Mouse (Mus musculus): ENCODE results near the gene Akap8l. TPM values are rescaled to one million over a fixed set of nuclear protein-coding genes. Genes with fewer than 3 reads are reported as not detected.

Akap8l gene
- polyA plus RNA-seq, 1 experiment from 2014 or later: 49.7 TPM

GRCm38 (mm10) chr17:32335869-32336268, 14.5 kb downstream of the Akap8l start:
- Histone ChIP-seq H3K4me1 (peaks cover 11% of the 10 kb centered on the region; the same call in 1 of the 2 replicates), H3K27ac (no peak overlapping the region), H3K9ac (no peak overlapping the region), H3K27me3 (replicated peaks) (no peaks in the 10 kb centered on the region), H3K4me2 (no peak overlapping the region), H3K9me3 (replicated peaks) (no peaks in the 10 kb centered on the region), H3K4me3 (no peak overlapping the region), H3K36me3 (peaks cover 88% of the 10 kb centered on the region)
- 69% methylated on average over 2 of the region's 2 CpGs for WGBS (ENCODE audit: insufficient replicate concordance)
- no peak for ATAC-seq

GRCm38 (mm10) chr17:32334921-32335320, 15.5 kb downstream of the Akap8l start:
- Histone ChIP-seq H3K27me3 (replicated peaks) (no peaks in the 10 kb centered on the region), H3K9me3 (replicated peaks) (no peaks in the 10 kb centered on the region), H3K4me1 (0 out of 2 replicates have a peak, but pooled peaks cover 2% of the 10 kb centered on the region), H3K4me3 (no peak overlapping the region), H3K4me2 (no peak overlapping the region), H3K27ac (no peak overlapping the region), H3K9ac (no peak overlapping the region), H3K36me3 (peaks cover 96% of the 10 kb centered on the region)
- 88% methylated on average over 12 of the region's 12 CpGs for WGBS (ENCODE audit: insufficient replicate concordance)
- no peak for ATAC-seq

- 0 out of 2 replicates have a peak, but pooled peaks cover 2% of the 10 kb centered on the region for H3K4me1 ChIP-seq
- no peak overlapping the region for H3K27ac ChIP-seq
- H3K4me3 ChIP-seq: no peak overlapping the region
- H3K9ac ChIP-seq: no peak overlapping the region
- no peaks in the 10 kb centered on the region for H3K27me3 ChIP-seq (replicated peaks)
- H3K4me2 ChIP-seq: no peak overlapping the region
- WGBS (ENCODE audit: insufficient replicate concordance): 74% methylated on average over 31 of the region's 31 CpGs
- no peaks in the 10 kb centered on the region for H3K9me3 ChIP-seq (replicated peaks)
- peak; percentile 46 for ATAC-seq
- H3K36me3 ChIP-seq: peaks cover 95% of the 10 kb centered on the region
These were observed 16.6 kb downstream of the Akap8l start for GRCm38 (mm10) chr17:32333675-32334303.

- peaks cover 83% of the 10 kb centered on the region for H3K36me3 ChIP-seq
- no peak overlapping the region for H3K27ac ChIP-seq
- no peak overlapping the region for H3K4me3 ChIP-seq
- no peaks in the 10 kb centered on the region for H3K27me3 ChIP-seq (replicated peaks)
- no peaks in the 10 kb centered on the region for H3K9me3 ChIP-seq (replicated peaks)
- H3K4me2 ChIP-seq: no peak overlapping the region
- no peak for ATAC-seq
- no peak overlapping the region for H3K9ac ChIP-seq
- peaks cover 8% of the 10 kb centered on the region for H3K4me1 ChIP-seq
These were observed 22.9 kb downstream of the Akap8l start for GRCm38 (mm10) chr17:32327501-32327900.

GRCm38 (mm10) chr17:32322809-32323208, 27.6 kb downstream of the Akap8l start:
- Histone ChIP-seq H3K36me3 (peaks cover 57% of the 10 kb centered on the region), H3K9ac (no peak overlapping the region), H3K4me1 (peaks cover 37% of the 10 kb centered on the region), H3K27me3 (replicated peaks) (no peaks in the 10 kb centered on the region), H3K9me3 (replicated peaks) (no peaks in the 10 kb centered on the region), H3K4me2 (peak overlapping the region; percentile 97), H3K27ac (no peak overlapping the region), H3K4me3 (no peak overlapping the region)
- no peak for ATAC-seq
- WGBS (ENCODE audit: insufficient replicate concordance): 91% methylated on average over 1 of the region's 1 CpGs

GRCm38 (mm10) chr17:32321836-32322235, 28.6 kb downstream of the Akap8l start:
- Histone ChIP-seq H3K36me3 (peaks cover 57% of the 10 kb centered on the region), H3K4me3 (peak overlapping the region; percentile 97), H3K4me1 (peaks cover 37% of the 10 kb centered on the region), H3K27ac (peak overlapping the region; percentile 94), H3K27me3 (replicated peaks) (no peaks in the 10 kb centered on the region), H3K9ac (peak overlapping the region; percentile 82), H3K4me2 (peak overlapping the region; percentile 97), H3K9me3 (replicated peaks) (no peaks in the 10 kb centered on the region)
- 24% methylated on average over 6 of the region's 6 CpGs for WGBS (ENCODE audit: insufficient replicate concordance)
- peak; percentile 1; the same call in 1 of the 2 replicates for ATAC-seq

- ATAC-seq: peak; percentile 79
- Histone ChIP-seq H3K27ac (peak overlapping the region; percentile 94), H3K27me3 (replicated peaks) (no peaks in the 10 kb centered on the region), H3K36me3 (peaks cover 57% of the 10 kb centered on the region), H3K4me1 (peaks cover 37% of the 10 kb centered on the region), H3K4me3 (peak overlapping the region; percentile 97), H3K9me3 (replicated peaks) (no peaks in the 10 kb centered on the region), H3K9ac (peak overlapping the region; percentile 82), H3K4me2 (peak overlapping the region; percentile 97)
- under 1% methylated on average over 23 of the region's 23 CpGs for WGBS (ENCODE audit: insufficient replicate concordance)
These were observed 29.0 kb downstream of the Akap8l start for GRCm38 (mm10) chr17:32321390-32321734.

- Histone ChIP-seq H3K27me3 (replicated peaks) (no peaks in the 10 kb centered on the region), H3K4me3 (peak within 1 kb of the TSS; percentile 97), H3K36me3 (peaks cover 57% of the 10 kb centered on the region), H3K9me3 (replicated peaks) (no peaks in the 10 kb centered on the region), H3K27ac (peak within 1 kb of the TSS; percentile 94), H3K4me2 (peak within 1 kb of the TSS; percentile 97), H3K4me1 (peaks cover 37% of the 10 kb centered on the region), H3K9ac (peak within 1 kb of the TSS; percentile 89)
- ATAC-seq: peak; percentile 95
- under 1% methylated on average over 82 of the region's 83 CpGs for WGBS (ENCODE audit: insufficient replicate concordance)
These were observed 29.6 kb downstream of the Akap8l start, which contains the start of gene Akap8 for GRCm38 (mm10) chr17:32320597-32321389. Akap8 (minus strand) TSS chr17:32321238.

- Histone ChIP-seq H3K4me1 (peaks cover 37% of the 10 kb centered on the region), H3K27me3 (replicated peaks) (no peaks in the 10 kb centered on the region), H3K9me3 (replicated peaks) (no peaks in the 10 kb centered on the region), H3K4me2 (peak overlapping the region; percentile 97), H3K4me3 (peak overlapping the region; percentile 97), H3K27ac (peak overlapping the region; percentile 94), H3K36me3 (peaks cover 58% of the 10 kb centered on the region), H3K9ac (peak overlapping the region; percentile 89)
- WGBS (ENCODE audit: insufficient replicate concordance): 0% methylated on average over 7 of the region's 7 CpGs
- no peak for ATAC-seq
These were observed 30.5 kb downstream of the Akap8l start for GRCm38 (mm10) chr17:32319950-32320349.

GRCm38 (mm10) chr17:32317708-32318107, 32.7 kb downstream of the Akap8l start:
- no peak overlapping the region for H3K4me2 ChIP-seq
- H3K9me3 ChIP-seq (replicated peaks): no peaks in the 10 kb centered on the region
- peaks cover 38% of the 10 kb centered on the region for H3K4me1 ChIP-seq
- no peaks in the 10 kb centered on the region for H3K27me3 ChIP-seq (replicated peaks)
- no peak overlapping the region for H3K9ac ChIP-seq
- 83% methylated on average over 3 of the region's 3 CpGs for WGBS (ENCODE audit: insufficient replicate concordance)
- no peak overlapping the region for H3K4me3 ChIP-seq
- H3K27ac ChIP-seq: no peak overlapping the region
- H3K36me3 ChIP-seq: peaks cover 63% of the 10 kb centered on the region
- ATAC-seq: no peak

- no peak for ATAC-seq
- no peak overlapping the region for H3K4me3 ChIP-seq
- H3K36me3 ChIP-seq: peaks cover 70% of the 10 kb centered on the region
- H3K9ac ChIP-seq: no peak overlapping the region
- H3K27me3 ChIP-seq (replicated peaks): no peaks in the 10 kb centered on the region
- no peak overlapping the region for H3K4me2 ChIP-seq
- 89% methylated on average over 8 of the region's 8 CpGs for WGBS (ENCODE audit: insufficient replicate concordance)
- H3K4me1 ChIP-seq: peaks cover 32% of the 10 kb centered on the region
- no peaks in the 10 kb centered on the region for H3K9me3 ChIP-seq (replicated peaks)
- H3K27ac ChIP-seq: no peak overlapping the region
These were observed 33.4 kb downstream of the Akap8l start for GRCm38 (mm10) chr17:32317032-32317431.

GRCm38 (mm10) chr17:32315560-32315959, 34.8 kb downstream of the Akap8l start:
- no peaks in the 10 kb centered on the region for H3K27me3 ChIP-seq (replicated peaks)
- 92% methylated on average over 5 of the region's 5 CpGs for WGBS (ENCODE audit: insufficient replicate concordance)
- H3K9ac ChIP-seq: no peak overlapping the region
- H3K4me3 ChIP-seq: no peak overlapping the region
- H3K27ac ChIP-seq: no peak overlapping the region
- H3K4me1 ChIP-seq: peaks cover 26% of the 10 kb centered on the region
- peaks cover 85% of the 10 kb centered on the region for H3K36me3 ChIP-seq
- no peaks in the 10 kb centered on the region for H3K9me3 ChIP-seq (replicated peaks)
- no peak for ATAC-seq
- H3K4me2 ChIP-seq: no peak overlapping the region
